Mouse (Mus musculus) lung, postnatal 36 days (tissue): ENCODE measurements around the gene Lman2l.

ENCODE experiments used
- DNase-seq: peaks from one replicate; pipeline ENCODE4 v3.0.0; 2022; ENCODE audit warnings: mixed read lengths

Gene Lman2l

DNA sequence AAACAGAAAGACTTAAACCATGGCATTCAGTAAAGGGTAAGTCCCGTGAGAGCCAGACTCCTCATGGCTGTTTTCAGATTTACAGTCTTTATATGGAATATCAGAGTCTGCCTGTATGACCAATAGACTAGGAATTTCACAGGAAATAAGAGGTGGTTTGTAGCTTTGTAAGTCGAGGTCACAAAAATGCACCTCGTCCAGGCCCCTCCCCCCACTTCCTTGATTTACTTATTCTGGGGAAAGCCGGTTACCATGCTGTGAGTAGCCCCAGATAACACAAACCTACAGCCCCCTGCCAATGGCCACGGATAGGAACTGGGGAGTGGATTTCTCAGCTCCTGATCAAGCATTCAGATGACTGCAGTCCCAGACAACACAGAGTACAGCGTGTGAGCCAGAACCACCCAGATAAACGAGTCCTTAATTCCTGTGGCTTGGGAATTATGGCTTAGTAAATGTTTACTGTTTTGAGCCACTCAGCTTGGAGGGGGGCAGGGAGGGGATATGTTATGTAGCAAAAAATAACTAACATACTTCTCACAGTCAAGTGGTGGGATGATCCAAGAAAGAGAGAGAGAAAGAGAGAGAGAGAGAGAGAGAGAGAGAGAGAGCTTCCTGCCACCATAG is 12.4 kb upstream of the Lman2l start:
- DNase-seq, result peak; percentile 49

DNA sequence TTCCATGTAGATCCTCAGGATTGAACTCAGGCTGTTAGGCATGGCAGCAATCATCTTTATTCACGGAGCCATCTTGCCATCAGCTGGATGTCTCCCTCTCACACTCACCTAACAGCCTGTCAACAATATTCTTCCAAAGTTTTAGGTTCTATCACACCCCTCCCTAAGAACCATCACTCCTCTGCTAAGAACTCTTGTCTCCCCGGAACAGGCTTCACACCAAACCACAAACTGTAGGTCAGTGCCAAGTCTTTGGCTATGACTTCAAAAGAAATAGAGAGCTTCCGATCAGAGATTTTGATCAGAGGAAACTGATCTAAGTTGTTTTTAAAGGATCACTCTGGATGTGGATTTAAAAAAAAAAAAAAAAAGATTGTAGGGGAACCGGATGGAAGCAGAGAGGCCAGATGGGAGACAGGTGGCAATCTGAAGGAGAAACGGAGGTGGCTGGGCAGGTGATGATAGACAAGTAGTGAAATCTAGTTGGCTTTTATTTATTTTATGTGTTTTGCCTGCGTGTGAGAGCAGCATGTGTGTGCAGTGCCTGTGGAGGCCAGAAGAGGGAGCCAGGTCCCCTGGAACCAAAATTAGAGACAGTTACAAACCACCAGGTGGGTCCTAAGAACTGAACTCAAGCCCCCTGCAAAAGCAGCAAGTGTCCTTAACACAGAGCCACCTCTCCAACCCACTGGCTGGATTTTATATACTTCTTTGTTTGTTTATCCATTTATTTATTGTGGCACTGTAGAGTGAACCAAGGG is 9.2 kb upstream of the Lman2l start:
- DNase-seq, result no peak

DNA sequence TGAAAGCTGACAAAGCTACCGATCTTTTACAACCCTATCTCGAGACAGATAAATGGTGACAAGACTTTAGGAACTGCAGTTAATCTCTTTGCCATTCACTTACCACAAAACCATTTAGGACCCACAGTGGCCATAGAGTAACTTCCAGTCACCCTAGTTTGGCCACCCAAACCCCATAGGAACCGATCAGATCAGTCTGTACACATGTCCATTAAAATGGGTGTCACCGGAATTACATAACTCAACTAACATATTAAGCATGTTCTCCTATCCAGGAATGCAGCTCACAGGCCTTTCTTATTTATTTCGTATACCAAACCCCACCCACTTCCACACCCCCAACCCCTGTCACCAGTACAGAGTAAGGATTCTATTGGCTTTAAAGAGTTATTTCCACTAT is 1.8 kb upstream of the Lman2l start:
- no peak for DNase-seq

DNA sequence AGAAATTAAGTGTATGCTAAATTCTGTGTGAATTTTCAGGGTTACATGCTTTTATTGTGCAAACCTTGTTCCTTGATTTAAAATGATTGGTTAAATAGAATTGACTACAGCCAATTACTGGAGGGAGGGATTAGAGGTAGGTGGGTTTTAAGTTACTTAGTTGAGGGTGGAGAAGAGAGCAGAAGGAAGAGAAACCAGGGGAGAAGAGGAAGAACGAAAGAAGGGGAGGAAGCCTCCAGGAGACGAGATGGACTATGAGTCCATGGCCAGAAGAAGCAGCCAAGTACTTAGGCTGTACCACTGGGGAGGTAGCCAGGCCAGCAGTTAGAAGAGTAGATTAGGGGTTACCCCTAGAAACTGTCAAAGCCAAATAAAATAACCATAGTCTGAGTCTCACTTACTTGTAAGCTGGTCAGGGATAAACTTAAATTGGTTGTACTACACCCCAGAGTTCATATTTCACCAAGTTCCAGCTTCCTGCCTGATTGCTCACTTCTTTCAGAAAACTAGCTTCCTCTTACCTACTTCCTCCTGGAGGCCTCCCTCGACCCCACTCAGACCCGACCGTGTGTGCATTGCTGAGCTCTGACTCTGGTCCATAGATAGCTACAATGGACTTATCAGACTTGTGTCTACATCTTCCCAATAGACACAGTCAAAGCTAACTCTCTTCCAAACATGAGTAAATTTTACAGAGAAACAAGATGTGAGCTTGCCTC is 1.2 kb upstream of the Lman2l start:
- no peak for DNase-seq

DNA sequence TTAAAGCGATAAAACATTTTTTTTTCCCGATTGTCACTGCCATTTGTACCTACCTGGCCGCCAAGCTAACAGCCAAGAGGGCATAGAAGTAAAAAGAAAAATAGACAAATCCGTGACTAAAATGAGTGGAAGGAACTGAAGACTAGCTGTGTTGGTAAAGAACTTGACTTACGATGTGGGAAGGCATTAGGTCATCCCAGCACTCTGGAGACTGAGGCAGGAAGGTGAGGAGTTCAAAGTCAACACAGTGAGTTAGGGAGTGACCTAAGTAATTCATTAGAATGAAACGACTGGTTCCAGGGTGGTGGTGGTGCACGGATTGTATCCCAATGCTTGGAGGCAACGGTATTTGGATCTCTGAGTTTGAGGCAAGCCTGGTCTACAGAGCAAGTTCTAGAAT is 437 bp upstream of the Lman2l start:
- DNase-seq, result no peak

DNA sequence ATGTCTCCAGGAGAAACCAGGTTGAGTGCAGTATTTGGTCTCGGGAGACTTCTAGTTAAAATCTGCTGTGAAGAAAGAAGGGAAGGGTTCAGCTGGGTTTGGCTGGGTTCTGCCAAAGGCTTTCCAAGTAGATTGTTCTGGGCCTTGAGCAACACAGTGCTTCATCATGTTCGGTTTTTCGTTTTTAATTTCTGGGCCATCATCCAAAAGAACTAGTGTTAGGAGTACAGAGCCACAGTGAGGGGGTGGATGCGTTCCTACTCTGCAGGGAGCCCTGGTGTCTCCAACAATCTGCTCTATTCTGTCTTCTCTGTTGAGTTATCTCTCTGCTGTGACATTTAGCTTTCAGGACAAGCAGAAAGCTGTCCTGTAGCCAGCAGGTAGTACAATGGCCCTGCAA is 4.0 kb downstream of the Lman2l start:
- peak; percentile 51 for DNase-seq

DNA sequence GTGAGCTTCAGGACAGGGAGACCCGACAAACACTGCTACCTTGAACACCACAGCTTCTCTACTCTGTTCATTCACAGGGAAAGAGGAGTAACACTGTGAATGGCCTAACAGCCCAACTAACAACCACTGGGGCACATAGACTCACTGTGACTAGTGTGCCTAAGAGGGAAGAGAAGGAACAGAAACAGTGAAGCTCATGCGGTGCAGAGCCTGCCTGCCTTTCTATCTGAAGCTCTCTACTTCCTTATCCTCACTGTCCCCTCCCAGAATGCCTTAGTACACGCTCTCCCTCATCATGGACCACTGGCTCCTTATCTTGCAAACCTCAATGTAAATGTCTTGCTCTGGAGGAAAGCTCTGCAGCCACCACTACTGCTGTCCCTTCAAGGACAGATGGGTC is 7.8 kb downstream of the Lman2l start:
- DNase-seq, result no peak

DNA sequence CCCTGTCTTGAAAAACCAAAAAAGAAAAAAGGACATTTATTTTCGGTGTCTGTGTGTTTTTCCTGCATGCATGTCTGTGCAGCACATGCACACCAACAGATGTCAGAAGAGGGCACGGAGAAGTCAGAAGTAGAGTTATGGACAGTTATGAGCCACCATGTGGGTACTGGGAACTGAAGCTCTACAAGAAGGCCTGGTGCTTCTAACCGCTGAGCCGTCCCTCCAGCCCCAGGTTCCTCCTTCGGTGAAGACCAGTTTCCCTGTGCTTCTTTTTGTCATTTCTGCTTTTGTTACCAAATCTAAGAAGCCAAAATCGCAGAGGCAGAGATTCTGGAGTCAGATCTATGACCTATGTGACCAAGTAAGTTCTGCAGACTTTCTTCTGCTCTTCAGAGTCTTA is 8.6 kb downstream of the Lman2l start:
- DNase-seq, result no peak

DNA sequence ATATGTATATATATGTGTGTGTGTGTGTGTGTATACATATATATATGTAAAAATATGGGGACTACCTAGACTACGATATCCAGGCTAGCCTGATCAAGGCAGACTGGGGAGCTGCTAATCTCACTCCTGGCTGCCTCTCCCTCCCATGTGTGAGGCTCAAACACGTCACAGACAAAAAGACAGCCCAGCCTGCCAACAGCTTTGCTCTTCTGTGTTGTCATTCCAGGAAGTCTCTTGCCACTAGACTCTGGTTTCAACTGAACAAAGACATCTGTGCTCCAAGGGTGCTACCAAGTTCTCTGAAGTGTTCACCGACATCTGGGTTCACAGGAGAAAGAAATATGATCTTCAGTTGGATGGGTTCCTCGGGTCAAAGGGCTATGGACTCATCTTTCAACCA is 10.0 kb downstream of the Lman2l start:
- no peak for DNase-seq

DNA sequence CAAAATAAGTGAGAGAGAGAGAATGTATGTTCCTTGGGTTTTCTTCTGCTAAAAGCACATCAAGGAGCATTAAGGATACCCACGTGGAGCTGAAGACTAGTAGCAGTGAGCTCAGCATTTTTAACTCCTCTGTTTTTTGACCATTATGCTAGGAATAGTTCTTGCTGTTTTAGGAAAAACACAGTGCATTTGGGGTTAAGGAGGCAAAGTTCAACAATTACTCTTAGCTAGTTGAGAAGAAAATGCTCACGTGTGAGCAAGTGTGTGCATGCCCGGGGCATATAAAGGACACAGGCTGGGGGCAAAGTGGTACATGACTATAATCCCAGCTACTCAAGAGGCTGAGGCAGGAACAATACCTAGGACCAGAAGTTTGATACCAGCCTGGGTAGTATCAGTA is 11.5 kb downstream of the Lman2l start:
- DNase-seq, result no peak

DNA sequence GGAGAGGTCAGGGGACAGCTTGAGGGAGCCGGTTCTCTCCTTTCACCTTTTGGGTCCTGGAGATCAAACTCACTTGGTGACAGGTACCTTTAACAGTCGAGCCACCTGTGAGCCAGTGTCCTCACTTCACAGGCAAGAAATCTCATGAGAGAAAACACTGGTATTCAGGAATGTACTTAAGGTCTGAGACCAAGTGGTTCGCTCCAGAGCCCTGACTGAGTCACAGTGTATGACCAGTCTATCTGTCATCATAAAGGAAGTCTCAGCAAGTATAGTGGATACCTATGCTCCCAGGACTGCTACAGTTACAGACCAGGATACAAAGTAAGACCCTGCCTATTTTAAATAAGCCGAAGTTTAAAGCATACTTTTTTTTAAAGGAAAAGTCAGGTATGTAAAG is 12.1 kb downstream of the Lman2l start:
- peak; percentile 20 for DNase-seq

DNA sequence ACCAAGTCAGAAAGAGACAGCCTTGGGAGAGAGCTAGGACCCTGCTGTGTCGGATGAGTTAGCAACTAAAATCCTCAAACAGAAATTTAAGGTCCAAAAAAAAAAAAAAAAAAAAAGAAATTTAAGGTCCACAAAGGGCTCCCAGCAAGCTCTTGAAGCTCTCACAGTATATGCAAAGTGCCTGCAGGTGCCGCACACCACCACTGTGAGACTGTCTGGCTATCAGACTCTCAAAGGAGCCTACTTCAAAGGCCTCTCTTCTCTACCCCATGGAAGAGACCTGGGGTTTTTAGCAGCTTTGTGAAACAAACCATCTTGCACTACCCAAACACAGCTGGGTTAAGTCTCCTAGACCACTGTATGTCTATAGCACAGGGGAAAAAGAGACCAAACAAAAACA is 15.6 kb downstream of the Lman2l start:
- DNase-seq, result no peak

DNA sequence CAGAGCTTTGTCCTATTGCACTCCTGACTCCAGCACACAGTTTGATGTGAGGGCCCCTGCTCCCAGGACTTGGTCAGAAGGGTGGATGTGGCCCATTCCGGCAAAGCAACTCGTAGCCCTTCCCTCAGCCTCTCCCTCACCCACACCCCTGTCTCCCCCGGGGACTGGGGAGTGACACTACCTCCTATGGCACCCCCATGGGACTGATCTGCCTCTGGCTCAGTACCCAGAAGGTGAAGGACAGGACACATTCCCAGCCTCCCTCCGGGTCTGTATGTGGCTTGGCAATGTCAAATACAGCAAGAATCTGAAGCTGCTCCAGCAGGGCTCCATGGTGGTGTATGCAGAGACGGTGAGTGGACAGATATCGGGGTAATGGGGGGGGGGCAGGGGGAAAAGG is 40.5 kb downstream of the Lman2l start:
- no peak for DNase-seq

DNA sequence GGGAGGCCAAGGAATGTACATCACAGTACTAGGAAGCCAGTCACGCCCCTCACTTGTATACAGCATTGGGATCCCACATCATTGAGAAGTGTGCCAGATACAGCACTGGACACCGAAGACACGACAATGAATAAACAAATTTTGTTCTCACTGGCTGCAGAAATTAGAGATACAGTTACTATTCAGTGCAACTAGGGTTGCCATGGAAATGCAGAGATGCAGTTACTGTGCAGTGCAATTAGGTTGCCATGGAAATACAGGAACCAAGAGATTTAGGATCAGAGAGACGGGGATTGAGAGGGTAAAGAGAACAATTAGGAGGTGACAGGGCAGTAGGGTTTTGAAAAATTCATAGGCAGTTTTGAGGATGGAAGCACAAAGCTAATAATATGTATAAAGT is 43.6 kb downstream of the Lman2l start:
- DNase-seq, result no peak

DNA sequence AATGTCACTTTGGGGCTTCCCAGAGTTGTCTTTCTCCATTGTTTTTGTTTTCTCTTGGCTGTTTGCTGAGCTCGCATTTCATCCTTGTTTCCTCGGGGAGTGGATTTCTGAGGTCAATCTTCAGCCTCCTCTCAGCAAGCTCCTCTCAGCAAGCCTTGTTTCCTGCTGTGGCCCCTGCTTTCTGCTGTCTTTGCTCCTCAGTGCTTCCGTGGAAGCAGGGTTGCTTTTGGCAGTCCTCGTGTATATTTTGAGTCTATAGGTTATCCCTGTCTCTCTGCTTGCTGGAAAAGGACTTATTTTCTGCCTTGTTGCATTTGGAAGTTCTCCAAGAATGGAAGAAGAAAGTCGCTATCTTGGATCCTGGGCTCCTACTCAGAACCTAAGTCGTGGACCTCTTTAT is 48.0 kb downstream of the Lman2l start:
- no peak for DNase-seq

DNA sequence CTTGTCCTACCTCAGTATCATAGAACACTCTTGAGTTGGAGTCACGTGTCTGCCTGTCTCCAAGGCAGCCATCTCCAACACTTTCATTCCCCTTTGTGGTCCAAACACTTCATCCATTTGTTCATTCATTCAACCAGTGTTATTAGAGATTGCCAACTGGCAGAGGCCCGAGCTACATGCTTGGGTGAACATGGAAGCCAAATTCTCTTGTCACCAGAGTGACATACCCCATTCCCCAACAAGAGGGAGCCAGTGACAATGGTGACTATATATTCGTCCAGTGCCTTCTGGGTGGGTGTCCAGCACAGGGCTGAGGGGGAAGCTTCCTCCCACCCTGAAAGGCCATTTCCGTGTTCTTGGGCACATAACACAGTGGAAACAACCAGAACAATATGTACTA is 65.5 kb downstream of the Lman2l start:
- no peak for DNase-seq

DNA sequence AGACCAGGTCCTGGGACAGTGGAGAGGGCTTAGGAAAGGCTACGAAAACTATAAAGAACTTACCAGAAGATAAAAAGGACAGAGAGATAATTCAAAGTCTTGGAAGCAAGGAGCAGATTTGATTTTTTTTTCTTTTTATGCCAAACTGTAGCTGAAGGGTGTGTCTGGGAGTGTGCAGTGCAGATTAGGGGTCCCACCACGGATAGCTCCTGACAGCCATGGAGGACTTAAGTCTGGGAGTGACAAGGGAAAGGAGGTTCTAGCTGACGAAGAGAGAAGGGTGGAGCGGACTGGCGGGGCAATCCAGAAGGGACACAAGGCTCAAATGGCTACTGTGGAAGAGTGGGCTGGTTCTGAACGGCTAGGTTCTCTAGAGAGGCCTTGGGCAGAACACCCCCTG is 66.2 kb downstream of the Lman2l start:
- no peak for DNase-seq

DNA sequence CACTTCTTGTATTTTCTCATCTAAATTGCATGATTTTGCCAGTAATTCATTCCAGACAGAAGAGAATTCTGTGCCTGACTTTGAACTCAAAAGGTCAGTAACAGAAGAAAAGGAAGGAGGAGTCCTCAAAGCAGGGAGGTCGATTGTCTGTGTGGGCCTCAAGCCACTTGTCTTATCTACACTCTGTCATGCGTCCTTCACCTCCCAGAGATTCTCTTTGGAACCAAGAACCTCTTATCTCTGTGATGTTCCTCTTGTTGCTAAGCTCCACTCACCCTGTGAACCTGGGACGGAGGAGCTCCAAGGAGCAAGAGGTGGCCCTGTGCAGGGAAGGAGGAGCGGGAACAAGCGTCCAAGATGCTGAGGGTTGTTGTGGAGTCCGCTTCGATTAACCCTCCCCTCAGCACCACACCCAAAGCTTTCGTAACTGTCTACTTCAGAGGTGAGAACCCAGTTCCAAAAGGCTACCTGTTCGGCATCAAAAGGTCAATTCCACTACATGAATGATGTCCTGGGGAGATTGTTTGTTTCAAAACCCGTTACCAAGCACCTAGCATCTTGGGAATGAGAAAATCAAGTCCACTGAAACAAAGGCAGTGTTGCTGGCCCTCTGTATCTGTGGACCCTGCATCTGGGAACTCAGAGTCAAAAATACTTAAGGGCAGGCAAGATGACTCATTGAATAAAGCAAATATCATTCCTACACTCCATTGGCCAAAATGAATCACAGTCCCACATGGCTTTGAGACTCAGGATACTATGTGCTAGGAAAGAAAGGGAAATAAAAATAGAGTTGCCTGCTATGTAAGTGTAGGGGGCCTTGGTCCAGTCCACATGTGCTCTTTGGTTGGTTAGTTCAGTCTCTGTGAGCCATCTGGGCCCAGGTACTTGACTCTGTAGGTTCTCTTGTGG is 72.9 kb downstream of the Lman2l start, which contains the start of gene Fer1l5:
Gene Fer1l5 (plus strand): TSS at position 358 of the 912 bp plus-strand sequence.
- DNase-seq, result no peak

DNA sequence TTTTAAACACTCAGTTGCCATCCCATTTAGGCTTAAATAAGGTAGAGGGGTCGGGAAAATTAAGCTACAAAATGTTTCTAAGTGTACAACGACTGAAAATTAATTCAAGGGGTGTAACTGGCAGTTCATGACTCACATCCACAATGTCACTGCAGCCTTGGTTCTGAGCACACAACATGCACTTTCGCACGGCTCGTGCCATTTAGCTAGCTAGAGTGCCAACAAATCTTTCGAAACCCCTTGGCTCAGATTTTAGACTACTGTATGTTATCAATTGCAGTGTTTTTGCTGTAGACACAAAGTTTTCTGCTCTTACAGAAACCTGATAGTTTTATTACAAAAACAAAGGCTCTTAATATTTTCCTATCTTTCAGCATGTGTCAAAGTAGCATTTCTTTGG is 74.2 kb downstream of the Lman2l start:
- no peak for DNase-seq
